Mouse (Mus musculus): ENCODE measurements around the gene Btn1a1. TPM values are rescaled to one million over a fixed set of nuclear protein-coding genes. Genes with fewer than 3 reads are reported as not detected.
A peak's percentile ranks its signal among the peaks of the same experiment; 100 is the strongest.

Btn1a1 gene
- polyA plus RNA-seq (2015; fragmentation: Nextera tagmentation; extraction: Ambion mirVana): 0.08 and 0.12 TPM in 2 replicates

- WGBS: 2% methylated on average over 7 of the region's 7 CpGs
These were observed at the start of gene Btn1a1 for GRCm38 (mm10) chr13:23465600-23466109. Gene Btn1a1 (minus strand): TSS chr13:23465901.

GRCm38 (mm10) chr13:23515281-23515680 lies 49.6 kb upstream of the Btn1a1 start:
- Histone ChIP-seq H3K4me2 (no peak overlapping the region), H3K9ac (no peak overlapping the region), H3K4me3 (replicated peaks) (no peak overlapping the region), H3K4me1 (peaks cover 12% of the 10 kb centered on the region), H3K9me3 (replicated peaks) (no peaks in the 10 kb centered on the region), H3K36me3 (no peaks in the 10 kb centered on the region), H3K27ac (no peak overlapping the region), H3K27me3 (no peaks in the 10 kb centered on the region)
- WGBS: 79% methylated on average over 5 of the region's 5 CpGs
- no peak for ATAC-seq (replicated peaks; ENCODE audit: low FRiP score)

More at GRCm38 (mm10) chr13:23465600-23466109, at the start of gene Btn1a1:
- Histone ChIP-seq H3K4me2 (peak within 1 kb of the TSS; percentile 95), H3K36me3 (no peaks in the 10 kb centered on the region), H3K4me1 (peaks cover 25% of the 10 kb centered on the region), H3K4me3 (replicated peaks) (peak within 1 kb of the TSS; percentile 62), H3K27ac (no peak within 1 kb of the TSS), H3K9me3 (replicated peaks) (no peaks in the 10 kb centered on the region), H3K27me3 (no peaks in the 10 kb centered on the region), H3K9ac (peak within 1 kb of the TSS; percentile 50)
- ATAC-seq (replicated peaks; ENCODE audit: low FRiP score): no peak

- no peaks in the 10 kb centered on the region for H3K9me3 ChIP-seq (replicated peaks)
- peaks cover 12% of the 10 kb centered on the region for H3K4me1 ChIP-seq
- H3K4me3 ChIP-seq (replicated peaks): no peak overlapping the region
- H3K27me3 ChIP-seq: no peaks in the 10 kb centered on the region
- H3K9ac ChIP-seq: no peak overlapping the region
- H3K4me2 ChIP-seq: no peak overlapping the region
- 85% methylated on average over 1 of the region's 1 CpGs for WGBS
- ATAC-seq (replicated peaks; ENCODE audit: low FRiP score): no peak
- no peaks in the 10 kb centered on the region for H3K36me3 ChIP-seq
- H3K27ac ChIP-seq: no peak overlapping the region
These were observed 47.8 kb upstream of the Btn1a1 start for GRCm38 (mm10) chr13:23513517-23513916.

GRCm38 (mm10) chr13:23510127-23510526 lies 44.4 kb upstream of the Btn1a1 start:
- 39% methylated on average over 1 of the region's 1 CpGs for WGBS
- Histone ChIP-seq H3K27ac (no peak overlapping the region), H3K4me2 (no peak overlapping the region)

GRCm38 (mm10) chr13:23506819-23507515 lies 41.3 kb upstream of the Btn1a1 start:
- H3K4me2 ChIP-seq: peak overlapping the region; percentile 63

More at GRCm38 (mm10) chr13:23510127-23510526, 44.4 kb upstream of the Btn1a1 start:
- no peak overlapping the region for H3K9ac ChIP-seq
- no peaks in the 10 kb centered on the region for H3K36me3 ChIP-seq
- no peak overlapping the region for H3K4me3 ChIP-seq (replicated peaks)
- H3K9me3 ChIP-seq (replicated peaks): no peaks in the 10 kb centered on the region
- no peaks in the 10 kb centered on the region for H3K27me3 ChIP-seq
- H3K4me1 ChIP-seq: peaks cover 24% of the 10 kb centered on the region
- no peak for ATAC-seq (replicated peaks; ENCODE audit: low FRiP score)

GRCm38 (mm10) chr13:23506351-23506750 lies 40.6 kb upstream of the Btn1a1 start:
- Histone ChIP-seq H3K4me2 (peak overlapping the region; percentile 63), H3K36me3 (no peaks in the 10 kb centered on the region), H3K4me1 (peaks cover 37% of the 10 kb centered on the region), H3K9me3 (replicated peaks) (no peaks in the 10 kb centered on the region), H3K4me3 (replicated peaks) (peak overlapping the region; percentile 37), H3K27me3 (no peaks in the 10 kb centered on the region), H3K27ac (no peak overlapping the region), H3K9ac (no peak overlapping the region)
- no peak for ATAC-seq (replicated peaks; ENCODE audit: low FRiP score)
- 8% methylated on average over 13 of the region's 13 CpGs for WGBS

More at GRCm38 (mm10) chr13:23506819-23507515, 41.3 kb upstream of the Btn1a1 start:
- H3K9ac ChIP-seq: no peak overlapping the region
- peaks cover 32% of the 10 kb centered on the region for H3K4me1 ChIP-seq
- H3K4me3 ChIP-seq (replicated peaks): peak overlapping the region; percentile 37
- H3K9me3 ChIP-seq (replicated peaks): no peaks in the 10 kb centered on the region
- H3K27ac ChIP-seq: no peak overlapping the region
- no peak for ATAC-seq (replicated peaks; ENCODE audit: low FRiP score)
- no peaks in the 10 kb centered on the region for H3K27me3 ChIP-seq
- WGBS: 28% methylated on average over 14 of the region's 14 CpGs
- H3K36me3 ChIP-seq: no peaks in the 10 kb centered on the region

GRCm38 (mm10) chr13:23505662-23506345 lies 40.1 kb upstream of the Btn1a1 start:
- 0 out of 2 replicates have a peak overlapping the region, but pooled peaks have one; percentile 18 for H3K27ac ChIP-seq
- H3K9me3 ChIP-seq (replicated peaks): no peaks in the 10 kb centered on the region
- WGBS: 10% methylated on average over 14 of the region's 14 CpGs
- ATAC-seq (replicated peaks; ENCODE audit: low FRiP score): no peak
- peaks cover 37% of the 10 kb centered on the region for H3K4me1 ChIP-seq
- H3K4me3 ChIP-seq (replicated peaks): peak overlapping the region; percentile 37
- no peaks in the 10 kb centered on the region for H3K36me3 ChIP-seq
- H3K9ac ChIP-seq: 0 out of 2 replicates have a peak overlapping the region, but pooled peaks have one; percentile 21
- peak overlapping the region; percentile 63 for H3K4me2 ChIP-seq
- H3K27me3 ChIP-seq: no peaks in the 10 kb centered on the region

GRCm38 (mm10) chr13:23503797-23504196 lies 38.1 kb upstream of the Btn1a1 start:
- H3K27me3 ChIP-seq: no peaks in the 10 kb centered on the region
- ATAC-seq (replicated peaks; ENCODE audit: low FRiP score): no peak
- no peaks in the 10 kb centered on the region for H3K36me3 ChIP-seq
- H3K4me1 ChIP-seq: peaks cover 36% of the 10 kb centered on the region
- WGBS: 1% methylated on average over 9 of the region's 9 CpGs
- no peaks in the 10 kb centered on the region for H3K9me3 ChIP-seq (replicated peaks)
- no peak overlapping the region for H3K27ac ChIP-seq
- H3K4me3 ChIP-seq (replicated peaks): peak overlapping the region; percentile 10
- peak overlapping the region; percentile 35 for H3K4me2 ChIP-seq
- H3K9ac ChIP-seq: no peak overlapping the region

GRCm38 (mm10) chr13:23502916-23503315 lies 37.2 kb upstream of the Btn1a1 start:
- no peak for ATAC-seq (replicated peaks; ENCODE audit: low FRiP score)
- Histone ChIP-seq H3K4me3 (replicated peaks) (no peak overlapping the region), H3K27ac (no peak overlapping the region), H3K4me1 (peaks cover 45% of the 10 kb centered on the region), H3K4me2 (no peak overlapping the region), H3K36me3 (no peaks in the 10 kb centered on the region), H3K27me3 (no peaks in the 10 kb centered on the region), H3K9ac (no peak overlapping the region), H3K9me3 (replicated peaks) (no peaks in the 10 kb centered on the region)
- 59% methylated on average over 4 of the region's 4 CpGs for WGBS

- WGBS: 44% methylated on average over 9 of the region's 9 CpGs
- H3K4me3 ChIP-seq (replicated peaks): peak overlapping the region; percentile 19
- peak overlapping the region; percentile 53 for H3K4me2 ChIP-seq
- H3K27me3 ChIP-seq: no peaks in the 10 kb centered on the region
- no peaks in the 10 kb centered on the region for H3K9me3 ChIP-seq (replicated peaks)
- H3K36me3 ChIP-seq: no peaks in the 10 kb centered on the region
- H3K27ac ChIP-seq: no peak overlapping the region
- no peak for ATAC-seq (replicated peaks; ENCODE audit: low FRiP score)
- no peak overlapping the region for H3K9ac ChIP-seq
- H3K4me1 ChIP-seq: peaks cover 44% of the 10 kb centered on the region
These were observed 36.4 kb upstream of the Btn1a1 start for GRCm38 (mm10) chr13:23502031-23502567.

- H3K4me3 ChIP-seq (replicated peaks): peak overlapping the region; percentile 19
- H3K9me3 ChIP-seq (replicated peaks): no peaks in the 10 kb centered on the region
- WGBS: 31% methylated on average over 5 of the region's 5 CpGs
- ATAC-seq (replicated peaks; ENCODE audit: low FRiP score): no peak
- no peaks in the 10 kb centered on the region for H3K27me3 ChIP-seq
- no peak overlapping the region for H3K27ac ChIP-seq
- H3K36me3 ChIP-seq: no peaks in the 10 kb centered on the region
- H3K4me1 ChIP-seq: peaks cover 41% of the 10 kb centered on the region
- peak overlapping the region; percentile 53 for H3K4me2 ChIP-seq
- no peak overlapping the region for H3K9ac ChIP-seq
These were observed 35.8 kb upstream of the Btn1a1 start for GRCm38 (mm10) chr13:23501511-23501910.

Data from kidney, embryonic 15.5 days (tissue).